Mouse (Mus musculus) heart, embryonic 15.5 days (tissue): ENCODE results near the gene Syn2. TPM values are rescaled to one million over a fixed set of nuclear protein-coding genes. Genes with fewer than 3 reads are reported as not detected.

Experiments used
- ATAC-seq: fragments of 200-750 bp; cut with Nextera tagmentation; replicated peaks from 2 replicates; pipeline ENCODE4 v1.8.0; 2017; ENCODE audit warnings: low read depth, moderate TSS enrichment; ENCODE audit not compliant: insufficient number of reproducible peaks, insufficient read depth, low FRiP score
- H3K27ac ChIP-seq: fragments of 300-500 bp; sonication (generic); 2 replicates; pipeline ENCODE4 v1.5.1; 2015; ENCODE audit warnings: mild to moderate bottlenecking, inconsistent platforms
- H3K27me3 ChIP-seq: fragments of 300-500 bp; sonication (generic); 2 replicates; pipeline ENCODE4 v1.6.1; 2015; ENCODE audit warnings: inconsistent platforms
- H3K36me3 ChIP-seq: fragments of 300-500 bp; sonication (generic); 2 replicates; pipeline ENCODE4 v1.6.1; 2015; ENCODE audit warnings: mild to moderate bottlenecking, inconsistent platforms
- H3K4me1 ChIP-seq: fragments of 300-500 bp; sonication (generic); replicated peaks from 2 replicates; pipeline ENCODE4 v1.6.1; 2015; ENCODE audit warnings: inconsistent platforms
- H3K4me2 ChIP-seq: fragments of 300-500 bp; sonication (generic); 2 replicates; pipeline ENCODE4 v1.6.1; 2015; ENCODE audit warnings: inconsistent platforms, mild to moderate bottlenecking, moderate library complexity
- H3K4me3 ChIP-seq: fragments of 300-500 bp; sonication (generic); 2 replicates; pipeline ENCODE4 v1.5.1; 2015; ENCODE audit warnings: mild to moderate bottlenecking, inconsistent platforms
- H3K9ac ChIP-seq: fragments of 300-500 bp; sonication (generic); 2 replicates; pipeline ENCODE4 v1.6.1; 2015; ENCODE audit warnings: mild to moderate bottlenecking, inconsistent platforms
- H3K9me3 ChIP-seq: fragments of 300-500 bp; sonication (generic); replicated peaks from 2 replicates; pipeline ENCODE4 v1.6.1; 2016; ENCODE audit warnings: inconsistent platforms
- WGBS: fragments of 180-500 bp; shearing (Covaris S2); methylation state at CpG from one replicate; pipeline ENCODE4 v1.1.7; 2015; ENCODE audit warnings: mixed read lengths; 5-methylcytosine and 5-hydroxymethylcytosine counted together
- polyA plus RNA-seq: library from polyadenylated mRNA; unstranded; fragments of >200 nt; fragmentation: Nextera tagmentation; extraction: Ambion mirVana; gene quantifications from 2 replicates; pipeline ENCODE4 v1.2.1, GENCODE M21; 2015

Syn2 gene
- polyA plus RNA-seq, 1 experiment from 2014 or later = 1.4 TPM

- 77% methylated on average over 9 of the region's 9 CpGs for WGBS
- H3K9ac ChIP-seq = no peak overlapping the region
- no peak overlapping the region for H3K4me3 ChIP-seq
- no peaks in the 10 kb centered on the region for H3K9me3 ChIP-seq
- peaks cover 44% of the 10 kb centered on the region for H3K27me3 ChIP-seq
- H3K4me1 ChIP-seq = peaks cover 14% of the 10 kb centered on the region
- no peak overlapping the region for H3K4me2 ChIP-seq
- no peak overlapping the region for H3K27ac ChIP-seq
- ATAC-seq = no peak
- no peaks in the 10 kb centered on the region for H3K36me3 ChIP-seq
These were observed 140.0 kb downstream of the Syn2 start for GRCm38 (mm10) chr6:115274705-115275104.

- Histone ChIP-seq H3K9ac (no peak overlapping the region), H3K27me3 (peaks cover 41% of the 10 kb centered on the region), H3K36me3 (no peaks in the 10 kb centered on the region), H3K4me3 (no peak overlapping the region), H3K4me1 (peaks cover 14% of the 10 kb centered on the region), H3K9me3 (no peaks in the 10 kb centered on the region), H3K4me2 (no peak overlapping the region), H3K27ac (no peak overlapping the region)
- 88% methylated on average over 10 of the region's 10 CpGs for WGBS
- ATAC-seq = no peak
These were observed 140.6 kb downstream of the Syn2 start for GRCm38 (mm10) chr6:115275116-115275815.

GRCm38 (mm10) chr6:115278086-115278485 lies 143.4 kb downstream of the Syn2 start:
- no peaks in the 10 kb centered on the region for H3K4me1 ChIP-seq
- H3K9ac ChIP-seq = no peak overlapping the region
- H3K27ac ChIP-seq = no peak overlapping the region
- 67% methylated on average over 8 of the region's 8 CpGs for WGBS
- H3K36me3 ChIP-seq = no peaks in the 10 kb centered on the region
- H3K9me3 ChIP-seq = no peaks in the 10 kb centered on the region
- ATAC-seq = no peak
- no peak overlapping the region for H3K4me3 ChIP-seq
- H3K27me3 ChIP-seq = peaks cover 44% of the 10 kb centered on the region
- H3K4me2 ChIP-seq = no peak overlapping the region

GRCm38 (mm10) chr6:115279639-115280038 lies 144.9 kb downstream of the Syn2 start:
- WGBS = 57% methylated on average over 2 of the region's 2 CpGs
- H3K4me3 ChIP-seq = no peak overlapping the region
- no peaks in the 10 kb centered on the region for H3K36me3 ChIP-seq
- no peaks in the 10 kb centered on the region for H3K4me1 ChIP-seq
- H3K9me3 ChIP-seq = no peaks in the 10 kb centered on the region
- no peak overlapping the region for H3K4me2 ChIP-seq
- H3K27me3 ChIP-seq = peaks cover 46% of the 10 kb centered on the region
- ATAC-seq = no peak
- no peak overlapping the region for H3K9ac ChIP-seq
- H3K27ac ChIP-seq = no peak overlapping the region

- ATAC-seq = no peak
- no peaks in the 10 kb centered on the region; the same call in 1 of the 2 replicates for H3K4me1 ChIP-seq
- H3K27ac ChIP-seq = no peak overlapping the region
- peaks cover 35% of the 10 kb centered on the region for H3K27me3 ChIP-seq
- H3K9ac ChIP-seq = no peak overlapping the region
- no peak overlapping the region for H3K4me2 ChIP-seq
- WGBS = 79% methylated on average over 2 of the region's 2 CpGs
- H3K36me3 ChIP-seq = no peaks in the 10 kb centered on the region
- H3K4me3 ChIP-seq = no peak overlapping the region
- H3K9me3 ChIP-seq = no peaks in the 10 kb centered on the region
These were observed 149.5 kb downstream of the Syn2 start for GRCm38 (mm10) chr6:115284153-115284552.

GRCm38 (mm10) chr6:115286441-115286840 lies 151.7 kb downstream of the Syn2 start:
- Histone ChIP-seq H3K4me3 (no peak overlapping the region), H3K36me3 (no peaks in the 10 kb centered on the region), H3K27me3 (peaks cover 20% of the 10 kb centered on the region; the same call in 1 of the 2 replicates), H3K4me1 (no peaks in the 10 kb centered on the region; the same call in 1 of the 2 replicates), H3K9me3 (no peaks in the 10 kb centered on the region), H3K27ac (no peak overlapping the region), H3K9ac (no peak overlapping the region), H3K4me2 (no peak overlapping the region)
- 58% methylated on average over 6 of the region's 6 CpGs for WGBS
- no peak for ATAC-seq

- no peak overlapping the region for H3K4me2 ChIP-seq
- no peak overlapping the region for H3K9ac ChIP-seq
- no peaks in the 10 kb centered on the region for H3K9me3 ChIP-seq
- peaks cover 18% of the 10 kb centered on the region for H3K27me3 ChIP-seq
- WGBS = 87% methylated on average over 3 of the region's 3 CpGs
- no peak overlapping the region for H3K27ac ChIP-seq
- H3K4me3 ChIP-seq = no peak overlapping the region
- peaks cover 5% of the 10 kb centered on the region for H3K4me1 ChIP-seq
- no peak for ATAC-seq
- no peaks in the 10 kb centered on the region for H3K36me3 ChIP-seq
These were observed 153.5 kb downstream of the Syn2 start for GRCm38 (mm10) chr6:115288223-115288622.

GRCm38 (mm10) chr6:115290561-115290960 lies 155.9 kb downstream of the Syn2 start:
- no peak overlapping the region for H3K4me2 ChIP-seq
- H3K9me3 ChIP-seq = no peaks in the 10 kb centered on the region
- no peak overlapping the region for H3K9ac ChIP-seq
- peaks cover 21% of the 10 kb centered on the region for H3K27me3 ChIP-seq
- no peak overlapping the region for H3K27ac ChIP-seq
- ATAC-seq = no peak
- H3K36me3 ChIP-seq = no peaks in the 10 kb centered on the region
- H3K4me3 ChIP-seq = no peak overlapping the region
- 30% methylated on average over 5 of the region's 5 CpGs for WGBS
- peaks cover 5% of the 10 kb centered on the region for H3K4me1 ChIP-seq

- no peaks in the 10 kb centered on the region for H3K9me3 ChIP-seq
- no peak overlapping the region for H3K27ac ChIP-seq
- H3K36me3 ChIP-seq = no peaks in the 10 kb centered on the region
- peaks cover 26% of the 10 kb centered on the region for H3K27me3 ChIP-seq
- H3K4me2 ChIP-seq = no peak overlapping the region
- H3K4me3 ChIP-seq = no peak overlapping the region
- no peak for ATAC-seq
- H3K9ac ChIP-seq = no peak overlapping the region
- 82% methylated on average over 2 of the region's 2 CpGs for WGBS
- peaks cover 5% of the 10 kb centered on the region for H3K4me1 ChIP-seq
These were observed 156.4 kb downstream of the Syn2 start for GRCm38 (mm10) chr6:115291068-115291467.

- 94% methylated on average over 6 of the region's 6 CpGs for WGBS
- H3K27me3 ChIP-seq = peaks cover 26% of the 10 kb centered on the region
- no peak for ATAC-seq
These were observed 157.1 kb downstream of the Syn2 start for GRCm38 (mm10) chr6:115291823-115292222.

GRCm38 (mm10) chr6:115292621-115293020 lies 157.9 kb downstream of the Syn2 start:
- H3K9me3 ChIP-seq = no peaks in the 10 kb centered on the region
- H3K4me2 ChIP-seq = no peak overlapping the region
- peaks cover 26% of the 10 kb centered on the region for H3K27me3 ChIP-seq
- ATAC-seq = no peak
- H3K4me1 ChIP-seq = peaks cover 5% of the 10 kb centered on the region
- H3K36me3 ChIP-seq = no peaks in the 10 kb centered on the region
- WGBS = 33% methylated on average over 6 of the region's 6 CpGs
- H3K4me3 ChIP-seq = no peak overlapping the region
- H3K27ac ChIP-seq = no peak overlapping the region
- no peak overlapping the region for H3K9ac ChIP-seq

More at GRCm38 (mm10) chr6:115291823-115292222, 157.1 kb downstream of the Syn2 start:
- Histone ChIP-seq H3K4me1 (peaks cover 5% of the 10 kb centered on the region), H3K27ac (no peak overlapping the region), H3K9me3 (no peaks in the 10 kb centered on the region), H3K4me2 (no peak overlapping the region), H3K9ac (no peak overlapping the region), H3K36me3 (no peaks in the 10 kb centered on the region), H3K4me3 (no peak overlapping the region)

GRCm38 (mm10) chr6:115293877-115294276 lies 159.2 kb downstream of the Syn2 start:
- Histone ChIP-seq H3K27me3 (peaks cover 22% of the 10 kb centered on the region), H3K9me3 (no peaks in the 10 kb centered on the region), H3K4me2 (no peak overlapping the region), H3K36me3 (no peaks in the 10 kb centered on the region), H3K27ac (no peak overlapping the region), H3K4me1 (peaks cover 5% of the 10 kb centered on the region), H3K9ac (no peak overlapping the region), H3K4me3 (no peak overlapping the region)
- WGBS = 66% methylated on average over 2 of the region's 2 CpGs
- ATAC-seq = no peak
